ENCODE assay signal across 9 mouse cellular contexts in genomic region chr9:120111156-120111945, GRCm38 (mm10). TPM values are rescaled to one million over a fixed set of nuclear protein-coding genes. Genes with fewer than 3 reads are reported as not detected.
DNase-seq lines count a peak whose midpoint lies in the region; ATAC-seq and TF ChIP-seq lines count a peak whose summit lies in the region.
"Had no signal": no experiment of that assay in that cellular context is flagged by ENCODE, and none has a peak within 500 bp of the region (broad histone marks: within the 10 kb centered on the region; RNA-seq: fewer than 3 reads in every experiment).

No protein-coding gene starts in this region.

- peaks cover 6% of the 10 kb centered on the region for H3K4me1 ChIP-seq in kidney, embryonic 16.5 days (ENCODE audit: insufficient read depth, low read length)
- H3K4me1 ChIP-seq in embryonic facial prominence, embryonic 10.5 days, result peaks cover 9% of the 10 kb centered on the region; the same call in 1 of the 2 replicates
- peaks cover 5% of the 10 kb centered on the region; the same call in 1 of the 2 replicates for H3K4me1 ChIP-seq in hindbrain, postnatal 0 days (ENCODE audit: insufficient read depth, low read length)
- peaks cover 8% of the 10 kb centered on the region for H3K4me1 ChIP-seq in midbrain, embryonic 16.5 days (ENCODE audit: control insufficient read depth, insufficient read depth, low read length)

- no peaks in the 10 kb centered on the region for H3K36me3 ChIP-seq in kidney, embryonic 16.5 days (ENCODE audit: insufficient read depth, low read length)
- no peaks in the 10 kb centered on the region for H3K36me3 ChIP-seq in embryonic facial prominence, embryonic 10.5 days (replicated peaks)
- H3K36me3 ChIP-seq in hindbrain, postnatal 0 days (ENCODE audit: insufficient read depth, low read length), result no peaks in the 10 kb centered on the region
- no peaks in the 10 kb centered on the region for H3K36me3 ChIP-seq in midbrain, embryonic 16.5 days (ENCODE audit: control insufficient read depth, insufficient read depth, low read length)

- peak overlapping the region; percentile 88 for H3K4me3 ChIP-seq in kidney, embryonic 16.5 days (ENCODE audit: low read length)
- peak overlapping the region; percentile 81 for H3K4me3 ChIP-seq in embryonic facial prominence, embryonic 10.5 days
- peak overlapping the region; percentile 90 for H3K4me3 ChIP-seq in hindbrain, postnatal 0 days (ENCODE audit: low read length)
- peak overlapping the region; percentile 77 for H3K4me3 ChIP-seq in midbrain, embryonic 16.5 days (ENCODE audit: low read depth, low read length)

- H3K9me3 ChIP-seq in kidney, embryonic 16.5 days (ENCODE audit: low read length), result no peaks in the 10 kb centered on the region
- no peaks in the 10 kb centered on the region for H3K9me3 ChIP-seq in embryonic facial prominence, embryonic 10.5 days
- no peaks in the 10 kb centered on the region for H3K9me3 ChIP-seq in hindbrain, postnatal 0 days (ENCODE audit: low read length)
- H3K9me3 ChIP-seq in midbrain, embryonic 16.5 days (replicated peaks; ENCODE audit: control insufficient read depth, low read length, poor library complexity, severe bottlenecking), result no peaks in the 10 kb centered on the region

- peak overlapping the region; percentile 73 for H3K4me2 ChIP-seq in kidney, embryonic 16.5 days (replicated peaks; ENCODE audit: low read depth, low read length)
- H3K4me2 ChIP-seq in hindbrain, postnatal 0 days (ENCODE audit: low read depth, low read length), result peak overlapping the region; percentile 68
- peak overlapping the region; percentile 61 for H3K4me2 ChIP-seq in midbrain, embryonic 16.5 days (ENCODE audit: low read length)

- TF ChIP-seq CTCF in hindbrain, postnatal 0 days (IDR thresholded peaks at IDR 0.05; ENCODE audit: low read depth), result no peak

- H3K27ac ChIP-seq in kidney, embryonic 16.5 days (ENCODE audit: low read length), result peak overlapping the region; percentile 97
- H3K27ac ChIP-seq in embryonic facial prominence, embryonic 10.5 days (replicated peaks), result peak overlapping the region; percentile 92
- H3K27ac ChIP-seq in hindbrain, postnatal 0 days, result peak overlapping the region; percentile 97
- peak overlapping the region; percentile 95 for H3K27ac ChIP-seq in midbrain, embryonic 16.5 days (ENCODE audit: low read length)

- H3K9ac ChIP-seq in kidney, embryonic 16.5 days (replicated peaks; ENCODE audit: low read length), result peak overlapping the region; percentile 58
- H3K9ac ChIP-seq in hindbrain, postnatal 0 days (replicated peaks; ENCODE audit: low read length), result peak overlapping the region; percentile 80
- peak overlapping the region; percentile 78 for H3K9ac ChIP-seq in midbrain, embryonic 16.5 days (ENCODE audit: low read depth, low read length)

- no peak for ATAC-seq in kidney, embryonic 16.5 days (ENCODE audit: low FRiP score, low TSS enrichment)
- no peak for ATAC-seq in hindbrain, postnatal 0 days
- no peak for ATAC-seq in midbrain, embryonic 16.5 days

- WGBS in kidney, embryonic 16.5 days, result 76% methylated on average over 15 of the region's 15 CpGs
- WGBS in embryonic facial prominence, embryonic 10.5 days, result 79% methylated on average over 15 of the region's 15 CpGs
- WGBS in hindbrain, postnatal 0 days, result 78% methylated on average over 15 of the region's 15 CpGs
- 86% methylated on average over 15 of the region's 15 CpGs for WGBS in midbrain, embryonic 16.5 days

- DNase-seq in kidney, adult 9 months, result no peak
- no peak for DNase-seq in embryonic facial prominence, embryonic 10.5 days (ENCODE audit: low spot score)
- no peak for DNase-seq in hindbrain, postnatal 0 days (ENCODE audit: low spot score)
- no peak for DNase-seq in thymus, postnatal 36 days
- DNase-seq in frontal cortex, adult 2 months (ENCODE audit: extremely low spot score in 1 of 2, low spot score in 1 of 2), result no peak
- no peak for DNase-seq in spleen, adult 18-20 months

- H3K27me3 ChIP-seq in kidney, embryonic 16.5 days (ENCODE audit: insufficient read depth, low read length), result no peaks in the 10 kb centered on the region
- no peaks in the 10 kb centered on the region for H3K27me3 ChIP-seq in embryonic facial prominence, embryonic 10.5 days (replicated peaks; ENCODE audit: low read depth, poor library complexity, severe bottlenecking)
- H3K27me3 ChIP-seq in hindbrain, postnatal 0 days (ENCODE audit: insufficient read depth, low read length), result no peaks in the 10 kb centered on the region
- no peaks in the 10 kb centered on the region for H3K27me3 ChIP-seq in midbrain, embryonic 16.5 days (ENCODE audit: control insufficient read depth, insufficient read depth, low read depth, low read length)

RNA-seq across cellular contexts. Expression of gene Slc25a38, which starts 1.2 kb away (rescaled TPM):
- polyA plus RNA-seq in kidney, embryonic 16.5 days (2015; fragmentation: Nextera tagmentation; extraction: Ambion mirVana), result 36.3 and 37.0 TPM in 2 replicates
- 43.4 and 46.3 TPM in 2 replicates for polyA plus RNA-seq in embryonic facial prominence, embryonic 10.5 days (2016; fragmentation: Nextera tagmentation; extraction: Ambion mirVana)
- 50.3 and 64.0 TPM in 2 replicates for total RNA-seq in hindbrain, postnatal 0 days (2014; rRNA removed)
- 37.1 and 39.8 TPM in 2 replicates for polyA plus RNA-seq in hindbrain, postnatal 0 days (2015; fragmentation: Nextera tagmentation; extraction: Ambion mirVana)
- 38.0 and 43.6 TPM in 2 replicates for polyA plus RNA-seq in midbrain, embryonic 16.5 days (2015; fragmentation: Nextera tagmentation; extraction: Ambion mirVana)
- polyA plus RNA-seq in frontal cortex, adult 2 months (2012; rRNA removed), result 22.2 and 23.2 TPM in 2 replicates

RNA-seq across cellular contexts. Expression of gene Rpsa, which starts 16.1 kb away (rescaled TPM):
- polyA plus RNA-seq in kidney, embryonic 16.5 days (2015; fragmentation: Nextera tagmentation; extraction: Ambion mirVana), result 1,478 and 1,498 TPM in 2 replicates
- polyA plus RNA-seq in embryonic facial prominence, embryonic 10.5 days (2016; fragmentation: Nextera tagmentation; extraction: Ambion mirVana), result 1,445 and 1,457 TPM in 2 replicates
- total RNA-seq in hindbrain, postnatal 0 days (2014; rRNA removed), result 1,033 and 1,545 TPM in 2 replicates
- 868 and 912 TPM in 2 replicates for polyA plus RNA-seq in hindbrain, postnatal 0 days (2015; fragmentation: Nextera tagmentation; extraction: Ambion mirVana)
- polyA plus RNA-seq in midbrain, embryonic 16.5 days (2015; fragmentation: Nextera tagmentation; extraction: Ambion mirVana), result 846 and 879 TPM in 2 replicates
- 932 and 941 TPM in 2 replicates for polyA plus RNA-seq in frontal cortex, adult 2 months (2012; rRNA removed)

RNA-seq across cellular contexts. Expression of gene Ccr8, which starts 19.4 kb away (rescaled TPM):
- polyA plus RNA-seq in kidney, embryonic 16.5 days (2015; fragmentation: Nextera tagmentation; extraction: Ambion mirVana), result not detected in 2 replicates
- not detected in 2 replicates for polyA plus RNA-seq in embryonic facial prominence, embryonic 10.5 days (2016; fragmentation: Nextera tagmentation; extraction: Ambion mirVana)
- total RNA-seq in hindbrain, postnatal 0 days (2014; rRNA removed), result not detected in 2 replicates
- polyA plus RNA-seq in hindbrain, postnatal 0 days (2015; fragmentation: Nextera tagmentation; extraction: Ambion mirVana), result not detected in 2 replicates
- polyA plus RNA-seq in midbrain, embryonic 16.5 days (2015; fragmentation: Nextera tagmentation; extraction: Ambion mirVana), result not detected in 2 replicates
- 0.08 TPM in 1 of 2 replicates, not detected in the other for polyA plus RNA-seq in frontal cortex, adult 2 months (2012; rRNA removed)
- total RNA-seq: gastrocnemius, postnatal 4 days had no signal

RNA-seq across cellular contexts. Expression of gene Mobp, which starts 38.2 kb away (rescaled TPM):
- polyA plus RNA-seq in kidney, embryonic 16.5 days (2015; fragmentation: Nextera tagmentation; extraction: Ambion mirVana), result not detected in 2 replicates
- 0.53 and 0.93 TPM in 2 replicates for polyA plus RNA-seq in embryonic facial prominence, embryonic 10.5 days (2016; fragmentation: Nextera tagmentation; extraction: Ambion mirVana)
- 13.4 and 16.7 TPM in 2 replicates for total RNA-seq in hindbrain, postnatal 0 days (2014; rRNA removed)
- 6.8 and 11.1 TPM in 2 replicates for polyA plus RNA-seq in hindbrain, postnatal 0 days (2015; fragmentation: Nextera tagmentation; extraction: Ambion mirVana)
- polyA plus RNA-seq in midbrain, embryonic 16.5 days (2015; fragmentation: Nextera tagmentation; extraction: Ambion mirVana), result 0.10 TPM in 1 of 2 replicates, not detected in the other
- 566 and 676 TPM in 2 replicates for polyA plus RNA-seq in frontal cortex, adult 2 months (2012; rRNA removed)
- total RNA-seq: gastrocnemius, postnatal 4 days had no signal

RNA-seq across cellular contexts. Expression of gene Cx3cr1, which starts 41.7 kb away (rescaled TPM):
- 5.3 and 7.9 TPM in 2 replicates for polyA plus RNA-seq in kidney, embryonic 16.5 days (2015; fragmentation: Nextera tagmentation; extraction: Ambion mirVana)
- 5.3 and 6.1 TPM in 2 replicates for polyA plus RNA-seq in embryonic facial prominence, embryonic 10.5 days (2016; fragmentation: Nextera tagmentation; extraction: Ambion mirVana)
- 17.3 and 21.5 TPM in 2 replicates for total RNA-seq in hindbrain, postnatal 0 days (2014; rRNA removed)
- 12.2 and 13.0 TPM in 2 replicates for polyA plus RNA-seq in hindbrain, postnatal 0 days (2015; fragmentation: Nextera tagmentation; extraction: Ambion mirVana)
- polyA plus RNA-seq in midbrain, embryonic 16.5 days (2015; fragmentation: Nextera tagmentation; extraction: Ambion mirVana), result 7.6 and 8.0 TPM in 2 replicates
- 25.2 and 37.6 TPM in 2 replicates for polyA plus RNA-seq in frontal cortex, adult 2 months (2012; rRNA removed)
